Mouse (Mus musculus) brain, embryonic 14.5 days (tissue): ENCODE measurements around the gene Ceacam19. TPM values are rescaled to one million over a fixed set of nuclear protein-coding genes. Genes with fewer than 3 reads are reported as not detected.

Experiments
- DNase-seq: peaks from one replicate; pipeline ENCODE4 v3.0.0-alpha.2; 2011; ENCODE audit warnings: low read depth
- CTCF ChIP-seq: fragments of 200-500 bp; IDR thresholded peaks from 2 replicates; pipeline ENCODE4 v1.5.1; 2012; ENCODE audit warnings: inconsistent platforms, mild to moderate bottlenecking, moderate library complexity, borderline replicate concordance; ENCODE audit not compliant: insufficient read depth, insufficient read length; ENCODE audit errors: extremely low read depth
- POLR2A ChIP-seq: fragments of 200-500 bp; IDR thresholded peaks from 2 replicates; pipeline ENCODE4 v1.6.1; 2012; ENCODE audit warnings: mild to moderate bottlenecking, inconsistent platforms, borderline replicate concordance; ENCODE audit not compliant: poor library complexity, insufficient read depth, insufficient read length, severe bottlenecking; ENCODE audit errors: extremely low read depth
- polyA plus RNA-seq: library from polyadenylated mRNA; depleted of rRNA; stranded (reverse); fragments of >200 nt; gene quantifications from 2 replicates; pipeline ENCODE4 v1.2.3, GENCODE M21; 2012

The Ceacam19 gene
- polyA plus RNA-seq, 1 experiment = 0.03 TPM

DNA sequence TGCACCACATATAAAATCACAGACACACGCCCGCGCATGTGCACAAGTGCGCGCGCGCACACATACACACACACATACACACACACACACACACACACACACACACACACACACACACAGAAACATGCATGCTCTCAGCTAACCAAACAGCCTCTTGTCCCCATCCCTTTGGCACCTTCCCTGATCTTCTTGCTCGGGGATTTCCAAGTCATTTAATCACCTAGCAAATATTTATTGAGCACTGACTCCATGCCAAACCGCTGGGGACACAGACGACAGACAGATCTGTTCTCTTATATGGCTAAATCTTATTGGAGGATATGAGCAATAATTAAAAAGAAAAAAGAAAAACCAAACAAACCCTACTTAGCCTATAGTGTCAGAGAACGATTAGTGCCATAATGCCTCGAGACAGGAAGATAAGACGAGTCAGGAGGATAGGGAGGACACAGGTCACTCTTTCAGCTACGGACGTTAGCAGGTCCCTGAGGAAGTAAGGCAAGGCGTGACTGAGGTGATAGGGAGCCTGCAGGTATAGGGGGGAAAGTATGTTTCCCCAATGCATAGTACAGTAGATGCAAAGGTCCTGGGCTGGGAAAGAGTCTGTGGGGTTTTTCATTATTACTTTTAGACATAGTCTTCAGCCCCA lies 19.9 kb downstream of the Ceacam19 start:
- no peak for DNase-seq
- TF ChIP-seq POLR2A = no peak
- TF ChIP-seq CTCF = no peak

DNA sequence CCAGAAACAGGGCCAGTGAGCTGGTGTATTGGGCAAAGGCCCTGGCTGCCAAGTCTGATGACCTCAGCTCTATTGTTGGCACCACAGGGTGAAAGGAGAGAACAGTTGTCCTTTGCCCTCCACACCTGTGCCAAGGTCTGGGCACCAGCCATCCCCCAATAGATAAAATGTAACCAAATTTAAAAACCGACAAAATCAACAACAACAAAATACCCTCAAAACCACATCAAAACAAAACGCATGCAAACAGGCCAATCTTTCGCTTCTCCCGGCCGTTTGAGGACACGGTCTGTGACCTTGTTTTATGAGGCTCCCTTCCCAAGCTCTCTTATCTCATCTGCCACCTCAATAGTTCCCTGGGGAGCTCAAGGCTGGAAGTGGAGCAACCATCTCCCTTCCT lies 21.3 kb downstream of the Ceacam19 start:
- DNase-seq = no peak
- no peak for TF ChIP-seq CTCF
- TF ChIP-seq POLR2A = no peak

- DNase-seq = no peak
- no peak for TF ChIP-seq CTCF
- TF ChIP-seq POLR2A = no peak
Observed at GRCm38 (mm10) chr7:19865246-19866036, 22.3 kb downstream of the Ceacam19 start.

DNA sequence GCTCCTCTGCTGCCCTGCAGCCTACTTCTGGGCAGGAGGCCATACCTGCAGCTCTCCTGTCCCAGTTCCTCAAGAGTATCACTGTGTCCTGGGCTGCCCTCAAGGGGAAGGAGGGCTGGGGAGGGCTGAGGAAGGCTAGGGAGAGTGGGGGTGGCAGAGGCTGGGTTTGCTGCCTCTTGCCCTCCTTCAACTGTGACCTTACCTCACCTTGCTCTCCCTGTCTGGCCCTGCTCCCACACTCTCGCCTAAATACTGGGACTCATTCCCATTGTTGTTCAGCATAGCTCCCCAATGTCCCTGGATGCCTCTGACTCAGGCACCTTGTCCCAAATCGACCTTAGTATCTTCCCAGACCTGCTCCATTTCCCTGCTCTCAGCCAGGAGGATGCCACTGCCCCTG lies 23.5 kb downstream of the Ceacam19 start:
- DNase-seq = no peak
- TF ChIP-seq POLR2A (no peak), CTCF (no peak)

DNA sequence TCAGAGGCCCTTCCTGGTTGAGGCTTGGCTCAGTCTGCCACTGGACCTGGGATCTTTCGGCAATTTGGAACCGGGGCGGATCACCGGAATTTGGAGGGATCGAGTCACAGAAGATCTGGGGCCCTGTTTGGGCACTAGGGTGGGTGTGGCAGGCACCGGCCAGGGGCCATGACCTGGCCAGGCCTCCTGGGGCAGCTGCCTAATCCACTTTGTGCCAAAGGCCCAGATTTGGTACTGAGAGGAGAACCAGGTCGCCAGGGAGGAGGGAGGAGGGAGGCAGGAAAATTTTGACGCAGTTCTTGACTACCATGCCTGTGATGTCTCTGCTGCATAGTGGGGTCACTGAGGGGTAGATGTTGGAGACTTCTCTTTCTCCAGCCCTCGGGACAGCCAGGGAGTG lies 26.6 kb downstream of the Ceacam19 start, which contains the start of gene Ceacam16:
Gene Ceacam16, minus strand, starts transcription at position 101 of the 400 bp plus-strand sequence.
- no peak for DNase-seq
- TF ChIP-seq CTCF = no peak
- no peak for TF ChIP-seq POLR2A

DNA sequence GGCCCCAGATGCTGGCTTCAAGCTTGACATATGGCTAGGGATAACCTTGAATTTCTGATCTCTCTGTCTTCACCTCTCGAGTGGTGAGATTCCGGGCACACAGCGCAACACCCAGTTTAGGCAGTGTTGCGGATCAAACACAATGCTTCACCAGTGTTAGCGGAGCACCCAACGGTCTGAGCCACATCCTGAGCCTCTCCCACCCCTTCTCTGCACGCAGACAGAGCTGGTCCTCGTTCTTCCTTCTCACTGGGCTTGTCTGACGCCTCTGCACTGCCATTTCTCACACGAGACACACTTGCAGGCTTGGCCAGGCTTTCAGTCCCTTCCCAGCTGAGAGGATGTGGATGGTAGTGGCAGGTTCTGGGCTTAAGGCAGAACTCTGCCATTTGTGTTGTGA lies 28.0 kb downstream of the Ceacam19 start:
- no peak for DNase-seq
- TF ChIP-seq POLR2A (no peak), CTCF (no peak)

DNA sequence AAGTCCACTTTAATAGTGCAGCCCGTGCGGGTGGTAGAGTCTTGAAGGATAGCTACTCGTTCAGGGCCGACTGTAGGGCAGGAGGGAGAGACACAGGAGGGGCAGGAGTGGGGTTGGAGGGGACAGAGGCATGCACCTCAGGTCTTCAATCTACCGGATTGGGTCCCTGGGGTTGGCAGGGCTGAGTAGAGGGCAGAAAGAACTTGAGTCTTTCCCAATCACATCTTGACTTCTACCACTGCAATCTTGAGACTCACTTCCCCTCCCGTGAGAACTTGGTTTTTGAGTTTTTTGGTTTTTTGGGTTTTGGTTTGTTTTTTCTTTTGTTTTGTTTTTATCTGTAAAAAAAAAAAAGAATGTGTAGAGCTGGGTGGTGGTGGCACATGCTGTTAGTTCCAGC lies 31.5 kb downstream of the Ceacam19 start:
- TF ChIP-seq CTCF = no peak
- no peak for DNase-seq

DNA sequence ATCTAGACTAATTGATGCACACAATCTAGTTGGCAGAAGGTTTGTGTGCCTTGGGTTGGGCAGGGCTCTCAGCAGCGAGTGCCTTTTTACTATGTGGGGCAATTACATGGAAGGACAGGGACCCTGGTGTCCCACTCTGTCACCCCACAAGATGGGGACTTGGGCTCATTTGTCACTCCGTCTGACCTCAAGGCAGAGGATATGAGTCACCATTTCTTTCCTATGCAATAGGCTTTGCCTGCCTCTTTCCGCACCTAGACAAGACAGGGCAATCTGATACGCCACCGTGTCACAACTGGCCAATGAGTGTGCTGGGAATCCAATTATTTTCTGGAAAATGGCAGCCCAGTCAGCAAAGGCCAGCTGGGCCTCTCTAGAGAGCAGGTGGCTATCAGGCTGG lies 32.1 kb downstream of the Ceacam19 start:
- no peak for DNase-seq
- no peak for TF ChIP-seq POLR2A
- no peak for TF ChIP-seq CTCF

DNA sequence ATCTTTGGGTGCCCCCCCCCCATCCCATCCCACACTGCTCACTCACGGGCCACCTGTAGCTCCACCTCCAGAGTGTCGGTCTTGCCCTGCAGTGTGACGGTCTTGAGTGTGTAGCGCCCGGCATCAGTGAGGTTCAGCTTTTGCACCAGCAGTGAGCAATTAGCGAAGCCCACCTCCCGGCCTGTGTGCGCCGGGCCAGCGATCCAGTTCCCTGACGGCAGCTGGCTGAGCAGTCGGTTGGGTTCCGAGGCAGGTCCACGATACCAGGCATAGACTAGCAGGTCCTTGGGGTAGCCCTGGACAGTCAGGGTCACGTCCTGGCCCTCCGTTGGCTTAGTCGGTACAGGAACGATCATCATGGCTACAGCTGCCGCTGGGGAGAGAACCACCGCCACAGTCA lies 34.2 kb downstream of the Ceacam19 start:
- no peak for DNase-seq
- TF ChIP-seq POLR2A = no peak
- no peak for TF ChIP-seq CTCF

GRCm38 (mm10) chr7:19851858-19852570 lies 35.8 kb downstream of the Ceacam19 start, which contains the start of gene Gm19345:
TSS of gene Gm19345 (plus strand) at chr7:19852003.
- TF ChIP-seq CTCF (no peak), POLR2A (no peak)
- peak; percentile 74 for DNase-seq

GRCm38 (mm10) chr7:19844521-19845171 lies 43.1 kb downstream of the Ceacam19 start:
- TF ChIP-seq CTCF (no peak), POLR2A (no peak)
- no peak for DNase-seq
